Mouse (Mus musculus) thymus, postnatal 4 days (tissue): ENCODE results near the gene 5730455P16Rik.
A peak's percentile ranks its signal among the peaks of the same experiment; 100 is the strongest.
"Not testable (repeated sequence)": the region's sequence is repeated elsewhere in the genome, so short reads cannot be mapped to it uniquely, and the experiment has no call there.

Source experiments
- DNase-seq: peaks from one replicate; pipeline ENCODE4 v3.0.0; 2021

The 5730455P16Rik gene

GRCm38 (mm10) chr11:80378452-80379068, 726 bp upstream of the 5730455P16Rik start:
- DNase-seq, result not testable (repeated sequence)

GRCm38 (mm10) chr11:80376651-80377050, 1.2 kb downstream of the 5730455P16Rik start:
- DNase-seq, result no peak

- no peak for DNase-seq
Measured at GRCm38 (mm10) chr11:80368949-80369348, 8.9 kb downstream of the 5730455P16Rik start.

- peak; percentile 32 for DNase-seq
Measured at GRCm38 (mm10) chr11:80354832-80355231, 23.0 kb downstream of the 5730455P16Rik start.

- peak; percentile 93 for DNase-seq
Measured at GRCm38 (mm10) chr11:80351832-80352430, 25.9 kb downstream of the 5730455P16Rik start.

GRCm38 (mm10) chr11:80342482-80342881, 35.4 kb downstream of the 5730455P16Rik start:
- no peak for DNase-seq

- no peak for DNase-seq
Measured at GRCm38 (mm10) chr11:80336351-80336730, 41.5 kb downstream of the 5730455P16Rik start.

- no peak for DNase-seq
Measured at GRCm38 (mm10) chr11:80335609-80336350, 42.1 kb downstream of the 5730455P16Rik start.

GRCm38 (mm10) chr11:80332709-80333400, 45.0 kb downstream of the 5730455P16Rik start:
- no peak for DNase-seq

GRCm38 (mm10) chr11:80324636-80325035, 53.2 kb downstream of the 5730455P16Rik start:
- no peak for DNase-seq

GRCm38 (mm10) chr11:80323255-80323654, 54.6 kb downstream of the 5730455P16Rik start:
- peak; percentile 57 for DNase-seq

- no peak for DNase-seq
Measured at GRCm38 (mm10) chr11:80315743-80316639, 61.8 kb downstream of the 5730455P16Rik start.

GRCm38 (mm10) chr11:80313944-80314343, 63.9 kb downstream of the 5730455P16Rik start:
- no peak for DNase-seq

GRCm38 (mm10) chr11:80313462-80313861, 64.4 kb downstream of the 5730455P16Rik start:
- DNase-seq, result no peak

- DNase-seq, result peak; percentile 25
Measured at GRCm38 (mm10) chr11:80312565-80312964, 65.3 kb downstream of the 5730455P16Rik start.

- DNase-seq, result no peak
Measured at GRCm38 (mm10) chr11:80312049-80312448, 65.8 kb downstream of the 5730455P16Rik start.

- no peak for DNase-seq
Measured at GRCm38 (mm10) chr11:80311271-80311670, 66.6 kb downstream of the 5730455P16Rik start.
